Mouse (Mus musculus): ENCODE data around the gene Vhl. TPM values are rescaled to one million over a fixed set of nuclear protein-coding genes. Genes with fewer than 3 reads are reported as not detected.
A peak's percentile ranks its signal among the peaks of the same experiment; 100 is the strongest.

Gene Vhl
- polyA plus RNA-seq, 1 experiment, result 50.1 TPM

GRCm38 (mm10) chr6:113677070-113677734, 53.4 kb downstream of the Vhl start:
- Histone ChIP-seq H3K4me1 (ENCODE audit: control insufficient read depth, insufficient read depth, low read length) (no peaks in the 10 kb centered on the region), H3K27me3 (ENCODE audit: control insufficient read depth, insufficient read depth, low read length) (no peaks in the 10 kb centered on the region), H3K27ac (ENCODE audit: insufficient read depth, low read length) (no peak overlapping the region), H3K4me3 (replicated peaks; ENCODE audit: insufficient read depth, low read depth, low read length) (no peak overlapping the region)
- DNase-seq, result no peak
- no peak for TF ChIP-seq POLR2A (IDR thresholded peaks at IDR 0.05; ENCODE audit: borderline replicate concordance, insufficient read depth, low read length)
- no peak for TF ChIP-seq CTCF (IDR thresholded peaks at IDR 0.05; ENCODE audit: borderline replicate concordance, insufficient read depth, low read depth, low read length)
- WGBS, result 77% methylated on average over 14 of the region's 14 CpGs

DNA sequence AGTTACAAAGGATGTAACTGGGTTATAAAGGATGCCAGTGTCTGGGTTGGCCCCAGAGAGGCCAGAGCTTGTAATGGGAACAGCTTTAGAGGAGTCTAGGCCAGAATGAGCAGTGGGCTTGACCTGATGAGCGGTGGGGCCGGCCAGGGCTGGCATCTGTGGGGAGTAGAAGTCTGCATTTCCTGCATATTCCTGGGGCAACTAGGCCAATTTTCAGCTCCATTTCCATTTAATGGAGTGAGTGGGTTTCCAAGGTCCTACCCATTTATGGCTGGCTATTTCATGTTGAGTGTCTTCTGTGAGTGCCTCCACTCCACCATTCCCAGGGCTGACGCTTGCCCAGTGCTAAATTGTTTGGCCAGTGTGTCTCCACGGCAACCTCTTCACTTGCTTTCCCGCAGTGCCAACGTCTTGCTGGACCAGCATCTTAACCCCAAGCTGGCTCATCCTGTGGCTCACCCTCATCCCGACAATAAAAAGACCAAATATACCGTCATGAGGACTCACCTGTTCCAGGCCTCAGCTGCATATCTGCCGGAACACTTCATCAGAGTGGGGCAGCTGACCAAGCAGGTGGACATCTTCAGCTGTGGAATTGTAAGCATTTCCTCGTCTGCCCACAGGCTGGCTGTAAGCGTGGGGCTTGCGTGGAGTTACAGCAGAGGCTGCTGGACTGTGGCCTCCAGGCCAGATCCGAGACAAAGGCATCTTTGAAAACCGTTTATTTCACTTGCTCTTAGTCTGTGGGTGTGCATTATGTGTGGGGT, 54.7 kb downstream of the Vhl start:
- TF ChIP-seq POLR2A (IDR thresholded peaks at IDR 0.05; ENCODE audit: borderline replicate concordance, insufficient read depth, low read length) (no peak), CTCF (IDR thresholded peaks at IDR 0.05; ENCODE audit: borderline replicate concordance, insufficient read depth, low read depth, low read length) (no peak)
- peak in 1 of 2 experiments; percentile 37 for DNase-seq
- no peaks in the 10 kb centered on the region for H3K4me1 ChIP-seq (ENCODE audit: control insufficient read depth, insufficient read depth, low read length)
- 43% methylated on average over 14 of the region's 14 CpGs for WGBS
- H3K27ac ChIP-seq (ENCODE audit: insufficient read depth, low read length), result no peak overlapping the region
- no peaks in the 10 kb centered on the region for H3K27me3 ChIP-seq (ENCODE audit: control insufficient read depth, insufficient read depth, low read length)
- H3K4me3 ChIP-seq (replicated peaks; ENCODE audit: insufficient read depth, low read depth, low read length), result no peak overlapping the region

GRCm38 (mm10) chr6:113679993-113680566, 56.3 kb downstream of the Vhl start:
- Histone ChIP-seq H3K4me3 (replicated peaks; ENCODE audit: insufficient read depth, low read depth, low read length) (no peak overlapping the region), H3K4me1 (ENCODE audit: control insufficient read depth, insufficient read depth, low read length) (no peaks in the 10 kb centered on the region), H3K27me3 (ENCODE audit: control insufficient read depth, insufficient read depth, low read length) (no peaks in the 10 kb centered on the region), H3K27ac (ENCODE audit: insufficient read depth, low read length) (no peak overlapping the region)
- 86% methylated on average over 9 of the region's 9 CpGs for WGBS
- no peak for TF ChIP-seq POLR2A (IDR thresholded peaks at IDR 0.05; ENCODE audit: borderline replicate concordance, insufficient read depth, low read length)
- no peak for TF ChIP-seq CTCF (IDR thresholded peaks at IDR 0.05; ENCODE audit: borderline replicate concordance, insufficient read depth, low read depth, low read length)
- DNase-seq, result no peak

Other genes starting within 250 kb of the Vhl start
- gene Tada3, start 246.1 kb upstream of the Vhl start, polyA plus RNA-seq (2012; rRNA removed), result 48.2 and 49.4 TPM in 2 replicates
- 137 and 152 TPM in 2 replicates for gene Arpc4, start 245.8 kb upstream of the Vhl start, polyA plus RNA-seq (2012; rRNA removed)
- 52.2 and 62.4 TPM in 2 replicates for gene Ttll3, start 234.7 kb upstream of the Vhl start, polyA plus RNA-seq (2012; rRNA removed)
- gene Rpusd3, start 204.6 kb upstream of the Vhl start, polyA plus RNA-seq (2012; rRNA removed), result 37.4 and 45.9 TPM in 2 replicates
- 0.10 and 0.30 TPM in 2 replicates for gene Cidec, start 188.2 kb upstream of the Vhl start, polyA plus RNA-seq (2012; rRNA removed)
- gene Jagn1, start 181.4 kb upstream of the Vhl start, polyA plus RNA-seq (2012; rRNA removed), result 58.4 and 61.0 TPM in 2 replicates
- 4.8 and 9.2 TPM in 2 replicates for gene Il17re, start 165.5 kb upstream of the Vhl start, polyA plus RNA-seq (2012; rRNA removed)
- 6.6 and 7.5 TPM in 2 replicates for gene Il17rc, start 152.5 kb upstream of the Vhl start, polyA plus RNA-seq (2012; rRNA removed)
- 57.4 and 58.1 TPM in 2 replicates for gene Creld1, start 140.7 kb upstream of the Vhl start, polyA plus RNA-seq (2012; rRNA removed)
- 41.2 and 43.0 TPM in 2 replicates for gene Prrt3, start 122.0 kb upstream of the Vhl start, polyA plus RNA-seq (2012; rRNA removed)
- gene Emc3, start 92.3 kb upstream of the Vhl start, polyA plus RNA-seq (2012; rRNA removed), result 91.7 and 96.7 TPM in 2 replicates
- gene Fancd2, start 92.3 kb upstream of the Vhl start, polyA plus RNA-seq (2012; rRNA removed), result 0.34 and 0.55 TPM in 2 replicates
- gene Fancd2os, start 23.2 kb upstream of the Vhl start, polyA plus RNA-seq (2012; rRNA removed), result not detected in 2 replicates
- gene Brk1, start 19.2 kb upstream of the Vhl start, polyA plus RNA-seq (2012; rRNA removed), result 224 and 238 TPM in 2 replicates
- 15.5 and 19.5 TPM in 2 replicates for gene Irak2, start 14.5 kb downstream of the Vhl start, polyA plus RNA-seq (2012; rRNA removed)
- gene Tatdn2, start 73.1 kb downstream of the Vhl start, polyA plus RNA-seq (2012; rRNA removed), result 28.9 and 31.0 TPM in 2 replicates
- 0.73 and 1.4 TPM in 2 replicates for gene Ghrl, start 95.9 kb downstream of the Vhl start, polyA plus RNA-seq (2012; rRNA removed)
- gene Sec13, start 116.8 kb downstream of the Vhl start, polyA plus RNA-seq (2012; rRNA removed), result 108 and 114 TPM in 2 replicates

All from cerebellum, adult 2 months (tissue).